9 mouse cellular contexts compared by ENCODE assay signal in the genomic region with DNA sequence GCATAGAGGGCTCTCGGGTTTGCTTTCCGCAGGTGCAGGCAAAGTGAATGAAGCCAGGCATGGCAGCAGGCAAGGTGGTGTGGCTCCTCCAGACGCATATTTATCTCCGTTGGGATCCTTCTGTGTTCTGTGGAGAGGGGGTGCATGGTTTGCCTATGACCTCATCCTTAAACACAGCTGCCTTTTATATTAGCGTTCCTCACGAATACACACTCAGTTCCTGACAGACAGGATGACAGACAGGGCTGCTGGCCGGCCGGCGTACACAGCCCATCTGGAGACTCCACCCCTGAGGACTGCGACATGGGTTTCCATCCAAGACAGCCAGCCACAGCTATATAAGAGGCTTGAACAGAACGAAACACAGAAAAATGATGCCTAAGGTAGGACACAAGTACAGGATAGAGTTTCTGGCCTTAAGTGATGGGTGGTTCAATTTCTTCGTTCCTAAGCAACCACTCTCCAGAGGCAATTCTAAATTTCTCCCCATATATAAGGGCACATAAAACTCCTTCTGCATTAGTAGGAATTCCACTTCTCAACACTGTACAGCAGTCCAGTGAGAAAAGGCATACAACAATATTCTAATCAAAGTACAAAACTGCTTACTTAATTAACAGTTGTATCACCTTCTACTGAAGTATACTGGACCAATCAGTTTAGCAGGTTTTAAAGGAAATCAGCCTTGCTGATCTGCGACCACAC.
DNase-seq lines count a peak whose midpoint lies in the region; ATAC-seq and TF ChIP-seq lines count a peak whose summit lies in the region.
"Had no signal": no experiment of that assay in that cellular context is flagged by ENCODE, and none has a peak within 500 bp of the region (broad histone marks: within the 10 kb centered on the region; RNA-seq: fewer than 3 reads in every experiment).

No protein-coding gene starts in this region.

- no peak overlapping the region for H3K4me2 ChIP-seq in midbrain, postnatal 0 days (ENCODE audit: low read depth, low read length, poor library complexity, severe bottlenecking)
- H3K4me2 ChIP-seq: liver, embryonic 15.5 days had no signal

- H3K27me3 ChIP-seq in hindbrain, embryonic 10.5 days (ENCODE audit: insufficient read depth, poor library complexity, severe bottlenecking): no peaks in the 10 kb centered on the region
- H3K27me3 ChIP-seq in midbrain, postnatal 0 days (ENCODE audit: insufficient read depth, low read length): no peaks in the 10 kb centered on the region
- H3K27me3 ChIP-seq: liver, embryonic 15.5 days had no signal

- H3K27ac ChIP-seq in brown adipose tissue, adult 24 weeks (replicated peaks; ENCODE audit: low read depth, low read length): peak overlapping the region; percentile 67
- H3K27ac ChIP-seq in hindbrain, embryonic 10.5 days: peak overlapping the region; percentile 18; the same call in 1 of the 2 replicates
- H3K27ac ChIP-seq in midbrain, postnatal 0 days (ENCODE audit: low read depth, low read length): no peak overlapping the region
- H3K27ac ChIP-seq: liver, embryonic 15.5 days had no signal

- ATAC-seq in midbrain, postnatal 0 days (ENCODE audit: low FRiP score): peak; percentile 76

- H3K4me3 ChIP-seq in brown adipose tissue, adult 24 weeks (ENCODE audit: insufficient read depth, low read depth, low read length): 0 out of 2 replicates have a peak overlapping the region, but pooled peaks have one; percentile 19
- H3K4me3 ChIP-seq in hindbrain, embryonic 10.5 days: no peak overlapping the region
- no peak overlapping the region for H3K4me3 ChIP-seq in midbrain, postnatal 0 days (ENCODE audit: low read depth, low read length)
- H3K4me3 ChIP-seq: liver, embryonic 15.5 days had no signal

- DNase-seq in gastrocnemius, postnatal 25 days: peak; percentile 33
- no peak for DNase-seq in gastrocnemius, postnatal 4 days (ENCODE audit: low spot score in 2 of 2)
- no peak for DNase-seq in hindbrain, embryonic 10.5 days (ENCODE audit: low spot score)
- no peak for DNase-seq in midbrain, postnatal 0 days (ENCODE audit: low spot score)
- DNase-seq in left cerebral cortex, postnatal 14 days (ENCODE audit: low spot score in 2 of 2): no peak
- DNase-seq in adipocyte (ENCODE audit: low spot score): no peak
- DNase-seq in cerebellum, adult 9-10 months: no peak

- no peak for TF ChIP-seq CTCF in midbrain, postnatal 0 days (IDR thresholded peaks at IDR 0.05)

- no peaks in the 10 kb centered on the region for H3K36me3 ChIP-seq in hindbrain, embryonic 10.5 days
- no peaks in the 10 kb centered on the region for H3K36me3 ChIP-seq in midbrain, postnatal 0 days (ENCODE audit: insufficient read depth, low read length)

- H3K9me3 ChIP-seq in hindbrain, embryonic 10.5 days: no peaks in the 10 kb centered on the region
- no peaks in the 10 kb centered on the region for H3K9me3 ChIP-seq in midbrain, postnatal 0 days (ENCODE audit: low read length)
- H3K9me3 ChIP-seq: liver, embryonic 15.5 days had no signal

- WGBS in hindbrain, embryonic 10.5 days: 56% methylated on average over 13 of the region's 13 CpGs
- WGBS in midbrain, postnatal 0 days: 45% methylated on average over 13 of the region's 13 CpGs

- H3K9ac ChIP-seq in midbrain, postnatal 0 days (replicated peaks; ENCODE audit: low read length, poor library complexity, severe bottlenecking): no peak overlapping the region
- H3K9ac ChIP-seq: liver, embryonic 15.5 days had no signal

- intact Hi-C loops in left cerebral cortex, postnatal 14 days (cut with DNase I): loop anchor here (5.0 kb wide), 1 partner anchor 63 kb away; no protein-coding TSS in a partner anchor

- peaks cover 29% of the 10 kb centered on the region for H3K4me1 ChIP-seq in brown adipose tissue, adult 24 weeks (ENCODE audit: control insufficient read depth, insufficient read depth, insufficient read length, low read length)
- peaks cover 28% of the 10 kb centered on the region for H3K4me1 ChIP-seq in hindbrain, embryonic 10.5 days (replicated peaks)
- H3K4me1 ChIP-seq in midbrain, postnatal 0 days (ENCODE audit: insufficient read depth, low read length): peaks cover 6% of the 10 kb centered on the region; the same call in 1 of the 2 replicates
